Mouse (Mus musculus) limb, embryonic 12.5 days (tissue): ENCODE results near the gene Foxr1. TPM values are rescaled to one million over a fixed set of nuclear protein-coding genes. Genes with fewer than 3 reads are reported as not detected.
"Not testable (repeated sequence)": the region's sequence is repeated elsewhere in the genome, so short reads cannot be mapped to it uniquely, and the experiment has no call there.

Source experiments
- ATAC-seq: fragments of 200-750 bp; cut with Nextera tagmentation; 2 replicates; pipeline ENCODE4 v1.8.0; 2017; ENCODE audit warnings: low read depth, moderate TSS enrichment; ENCODE audit not compliant: insufficient number of reproducible peaks, insufficient read depth, low FRiP score, low TSS enrichment
- H3K27ac ChIP-seq: fragments of 300-500 bp; sonication (generic); 2 replicates; pipeline ENCODE4 v1.5.1; 2016; ENCODE audit warnings: mild to moderate bottlenecking, moderate library complexity
- H3K27me3 ChIP-seq: fragments of 300-500 bp; sonication (generic); 2 replicates; pipeline ENCODE4 v1.6.1; 2016; ENCODE audit warnings: mild to moderate bottlenecking, moderate library complexity
- H3K36me3 ChIP-seq: fragments of 300-500 bp; sonication (generic); 2 replicates; pipeline ENCODE4 v1.6.1; 2016; ENCODE audit warnings: mild to moderate bottlenecking, moderate library complexity
- H3K4me1 ChIP-seq: fragments of 300-500 bp; sonication (generic); replicated peaks from 2 replicates; pipeline ENCODE4 v1.6.1; 2016
- H3K4me2 ChIP-seq: fragments of 300-500 bp; sonication (generic); 2 replicates; pipeline ENCODE4 v1.6.1; 2016; ENCODE audit warnings: mild to moderate bottlenecking, moderate library complexity
- H3K4me3 ChIP-seq: fragments of 300-500 bp; sonication (generic); replicated peaks from 2 replicates; pipeline ENCODE4 v1.5.1; 2016; ENCODE audit warnings: mild to moderate bottlenecking
- H3K9ac ChIP-seq: fragments of 300-500 bp; sonication (generic); replicated peaks from 2 replicates; pipeline ENCODE4 v1.6.1; 2016; ENCODE audit warnings: mild to moderate bottlenecking, moderate library complexity
- H3K9me3 ChIP-seq: fragments of 300-500 bp; sonication (generic); 2 replicates; pipeline ENCODE4 v1.6.1; 2016; ENCODE audit warnings: mild to moderate bottlenecking, moderate library complexity
- WGBS: fragments of 180-500 bp; shearing (Covaris S2); methylation state at CpG from one replicate; pipeline ENCODE4 v1.1.7; 2016; 5-methylcytosine and 5-hydroxymethylcytosine counted together
- polyA plus RNA-seq: library from polyadenylated mRNA; unstranded; fragments of >200 nt; fragmentation: Nextera tagmentation; extraction: Ambion mirVana; gene quantifications from 2 replicates; pipeline ENCODE4 v1.2.1, GENCODE M21; 2016

Gene Foxr1
- polyA plus RNA-seq, 1 experiment from 2014 or later, result not detected

- H3K9ac ChIP-seq, result no peak overlapping the region
- no peak overlapping the region for H3K4me3 ChIP-seq
- 0 out of 2 replicates have a peak, but pooled peaks cover 3% of the 10 kb centered on the region for H3K9me3 ChIP-seq
- no peak for ATAC-seq
- 90% methylated on average over 3 of the region's 3 CpGs for WGBS
- H3K27me3 ChIP-seq, result 0 out of 2 replicates have a peak, but pooled peaks cover 3% of the 10 kb centered on the region
- H3K4me1 ChIP-seq, result peaks cover 18% of the 10 kb centered on the region
- no peak overlapping the region for H3K27ac ChIP-seq
- no peaks in the 10 kb centered on the region for H3K36me3 ChIP-seq
- no peak overlapping the region for H3K4me2 ChIP-seq
Measured at GRCm38 (mm10) chr9:44475936-44476335, 35.0 kb upstream of the Foxr1 start.

- Histone ChIP-seq H3K27me3 (peaks cover 10% of the 10 kb centered on the region; the same call in 1 of the 2 replicates), H3K4me3 (no peak overlapping the region), H3K4me2 (no peak overlapping the region), H3K9me3 (0 out of 2 replicates have a peak, but pooled peaks cover 3% of the 10 kb centered on the region), H3K36me3 (no peaks in the 10 kb centered on the region), H3K4me1 (peaks cover 10% of the 10 kb centered on the region), H3K9ac (no peak overlapping the region), H3K27ac (no peak overlapping the region)
- WGBS, result 57% methylated on average over 1 of the region's 1 CpGs
- no peak for ATAC-seq
Measured at GRCm38 (mm10) chr9:44474327-44474726, 33.4 kb upstream of the Foxr1 start.

- Histone ChIP-seq H3K9me3 (0 out of 2 replicates have a peak, but pooled peaks cover 3% of the 10 kb centered on the region), H3K4me3 (no peak overlapping the region), H3K4me2 (no peak overlapping the region), H3K36me3 (no peaks in the 10 kb centered on the region), H3K4me1 (peaks cover 10% of the 10 kb centered on the region), H3K9ac (no peak overlapping the region), H3K27me3 (peaks cover 15% of the 10 kb centered on the region), H3K27ac (no peak overlapping the region)
- ATAC-seq, result no peak
- WGBS, result 58% methylated on average over 3 of the region's 3 CpGs
Measured at GRCm38 (mm10) chr9:44473184-44473583, 32.2 kb upstream of the Foxr1 start.

DNA sequence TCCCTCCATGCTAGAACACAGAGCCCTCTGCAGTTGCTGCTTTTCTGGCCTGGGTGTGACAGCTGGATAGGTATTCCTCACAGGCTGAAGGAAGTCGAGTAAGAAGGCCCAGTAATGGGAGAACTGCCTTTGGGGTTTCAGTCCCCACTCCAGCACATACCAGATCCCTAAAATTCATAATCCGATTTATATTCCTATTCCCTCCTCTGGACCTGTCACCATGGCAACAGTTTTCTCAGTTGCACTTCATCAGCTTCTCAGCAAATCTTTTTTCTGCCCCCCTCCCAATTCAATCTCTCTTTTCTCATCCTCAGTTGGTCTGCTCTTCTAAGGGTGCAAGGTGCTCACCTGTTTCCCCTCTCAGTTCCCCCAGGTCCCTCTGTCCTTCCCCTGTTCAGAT is 27.9 kb upstream of the Foxr1 start:
- no peak overlapping the region for H3K9ac ChIP-seq
- H3K4me3 ChIP-seq, result no peak overlapping the region
- WGBS, result 49% methylated on average over 2 of the region's 2 CpGs
- H3K4me1 ChIP-seq, result no peaks in the 10 kb centered on the region
- H3K4me2 ChIP-seq, result no peak overlapping the region
- H3K27me3 ChIP-seq, result peaks cover 14% of the 10 kb centered on the region
- no peak overlapping the region for H3K27ac ChIP-seq
- no peak for ATAC-seq
- no peaks in the 10 kb centered on the region for H3K9me3 ChIP-seq
- no peaks in the 10 kb centered on the region for H3K36me3 ChIP-seq

DNA sequence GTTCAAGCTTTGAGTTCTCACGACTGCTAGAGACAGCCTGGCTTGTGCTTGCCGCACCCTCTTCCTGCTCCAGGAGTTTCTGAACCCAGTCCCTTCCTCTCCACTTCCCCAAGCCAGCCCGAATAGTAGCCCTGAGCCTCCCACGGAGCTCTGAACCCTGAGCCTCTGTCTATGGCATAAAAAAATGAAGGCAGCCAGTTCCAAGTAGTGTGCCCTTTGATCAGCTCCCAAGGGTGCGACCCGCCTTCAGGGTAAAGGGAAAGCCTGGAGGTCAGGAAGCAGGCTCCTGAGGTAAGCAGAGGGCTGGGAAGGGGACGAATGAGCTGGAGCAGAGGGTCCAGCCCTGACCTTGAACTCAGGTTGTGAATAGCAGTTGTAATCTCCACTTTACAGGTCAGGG is 27.3 kb upstream of the Foxr1 start:
- Histone ChIP-seq H3K27ac (no peak overlapping the region), H3K4me2 (no peak overlapping the region), H3K27me3 (peaks cover 14% of the 10 kb centered on the region), H3K36me3 (no peaks in the 10 kb centered on the region), H3K4me3 (no peak overlapping the region), H3K9me3 (no peaks in the 10 kb centered on the region), H3K4me1 (no peaks in the 10 kb centered on the region), H3K9ac (no peak overlapping the region)
- 55% methylated on average over 7 of the region's 7 CpGs for WGBS
- ATAC-seq, result no peak

GRCm38 (mm10) chr9:44461950-44462349 is 21.0 kb upstream of the Foxr1 start:
- H3K9me3 ChIP-seq, result no peaks in the 10 kb centered on the region
- WGBS, result 76% methylated on average over 5 of the region's 5 CpGs
- H3K4me1 ChIP-seq, result peaks cover 7% of the 10 kb centered on the region; the same call in 1 of the 2 replicates
- no peak overlapping the region for H3K9ac ChIP-seq
- no peak for ATAC-seq
- H3K4me3 ChIP-seq, result no peak overlapping the region
- H3K4me2 ChIP-seq, result no peak overlapping the region
- no peaks in the 10 kb centered on the region for H3K36me3 ChIP-seq
- peaks cover 18% of the 10 kb centered on the region; the same call in 1 of the 2 replicates for H3K27me3 ChIP-seq
- no peak overlapping the region for H3K27ac ChIP-seq

DNA sequence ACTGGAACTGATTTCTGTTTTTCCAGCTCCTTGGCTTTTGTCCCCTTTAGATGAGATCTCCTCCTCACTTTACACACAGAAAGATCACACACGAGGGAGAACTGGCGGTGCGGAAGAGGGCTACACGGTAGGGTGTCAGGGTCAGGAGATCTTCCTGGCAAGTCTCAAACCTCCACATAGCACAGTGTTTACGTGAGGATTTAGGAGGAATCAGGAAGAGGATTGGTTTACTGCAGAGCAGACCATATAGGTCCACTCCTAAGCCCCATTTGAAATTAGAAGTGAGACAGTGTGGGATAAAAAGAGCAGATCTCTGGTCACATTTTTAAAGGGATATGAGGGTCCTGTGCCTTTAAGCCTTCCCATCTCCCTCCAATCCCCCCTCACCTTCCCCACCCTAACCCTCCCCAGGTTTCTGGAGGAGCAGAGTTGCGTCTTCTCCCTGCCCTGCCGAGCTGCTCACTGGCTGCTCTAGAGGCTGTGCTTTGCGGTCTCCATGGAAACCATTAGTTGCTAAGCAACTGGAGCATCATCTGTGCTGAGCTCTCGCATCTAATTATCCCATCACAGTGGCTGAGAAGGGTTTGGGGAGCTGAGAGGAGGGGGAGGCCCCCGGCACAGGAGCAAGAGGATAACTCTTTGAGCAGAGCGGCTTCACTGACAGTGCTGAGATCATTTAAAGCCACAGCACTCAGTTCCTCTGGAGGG is 16.3 kb upstream of the Foxr1 start:
- peak; percentile 43; the same call in 1 of the 2 replicates for ATAC-seq
- H3K4me3 ChIP-seq, result no peak overlapping the region
- H3K4me1 ChIP-seq, result peaks cover 17% of the 10 kb centered on the region; the same call in 1 of the 2 replicates
- H3K9me3 ChIP-seq, result no peaks in the 10 kb centered on the region
- no peak overlapping the region for H3K9ac ChIP-seq
- no peak overlapping the region for H3K27ac ChIP-seq
- H3K4me2 ChIP-seq, result peak overlapping the region; percentile 3; the same call in 1 of the 2 replicates
- H3K27me3 ChIP-seq, result peaks cover 50% of the 10 kb centered on the region
- H3K36me3 ChIP-seq, result no peaks in the 10 kb centered on the region
- 7% methylated on average over 11 of the region's 11 CpGs for WGBS

- Histone ChIP-seq H3K4me1 (peaks cover 17% of the 10 kb centered on the region; the same call in 1 of the 2 replicates), H3K4me3 (no peak within 1 kb of the TSS), H3K36me3 (no peaks in the 10 kb centered on the region), H3K27ac (no peak within 1 kb of the TSS), H3K4me2 (peak within 1 kb of the TSS; percentile 22), H3K9ac (no peak within 1 kb of the TSS), H3K9me3 (no peaks in the 10 kb centered on the region), H3K27me3 (peaks cover 47% of the 10 kb centered on the region)
- ATAC-seq, result no peak
- WGBS, result 22% methylated on average over 4 of the region's 4 CpGs
Measured at GRCm38 (mm10) chr9:44454891-44455220, 13.9 kb upstream of the Foxr1 start, which contains the start of gene Upk2. Gene Upk2, minus strand, starts transcription at chr9:44454976.

DNA sequence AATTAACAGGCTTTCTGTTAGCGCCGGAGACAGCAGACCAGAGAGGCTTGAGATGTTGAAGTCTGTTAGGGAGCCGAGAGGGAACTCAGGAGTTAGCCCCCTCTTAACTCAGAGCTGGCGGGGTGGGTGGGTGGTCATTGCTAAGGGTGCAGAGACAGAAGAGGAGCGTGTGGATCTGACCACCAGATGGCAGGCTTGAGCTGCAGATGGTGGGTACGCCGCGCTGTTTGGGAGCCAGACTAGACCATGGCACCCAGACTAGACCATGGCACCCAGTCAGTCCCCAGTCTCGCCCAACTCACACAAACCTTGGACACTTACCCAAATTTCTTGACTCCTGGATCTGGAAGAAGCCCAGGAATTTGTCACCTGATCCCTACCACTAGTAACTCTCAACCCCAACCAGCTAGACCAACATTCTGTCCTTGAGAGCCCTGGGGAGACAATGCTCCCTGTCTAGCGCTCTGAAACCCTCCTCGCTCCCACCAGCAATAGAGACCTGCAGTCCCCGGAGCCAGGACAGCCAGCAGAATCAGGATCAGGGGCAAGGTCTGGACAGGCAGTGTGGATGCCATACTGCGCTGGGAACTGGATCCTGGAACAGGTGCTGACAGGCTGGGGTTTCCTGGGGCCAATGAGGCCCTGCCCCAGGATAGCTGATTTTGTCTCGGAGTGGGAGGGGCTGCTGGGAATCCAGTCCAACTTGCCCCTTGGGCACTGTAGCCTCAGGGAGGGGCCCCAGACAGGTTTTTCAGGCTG is 13.4 kb upstream of the Foxr1 start:
- Histone ChIP-seq H3K9ac (no peak overlapping the region), H3K4me2 (peak overlapping the region; percentile 22), H3K27ac (no peak overlapping the region), H3K27me3 (peaks cover 44% of the 10 kb centered on the region), H3K9me3 (no peaks in the 10 kb centered on the region), H3K4me1 (peaks cover 17% of the 10 kb centered on the region; the same call in 1 of the 2 replicates), H3K4me3 (no peak overlapping the region), H3K36me3 (no peaks in the 10 kb centered on the region)
- peak; percentile 86 for ATAC-seq
- 8% methylated on average over 14 of the region's 14 CpGs for WGBS

DNA sequence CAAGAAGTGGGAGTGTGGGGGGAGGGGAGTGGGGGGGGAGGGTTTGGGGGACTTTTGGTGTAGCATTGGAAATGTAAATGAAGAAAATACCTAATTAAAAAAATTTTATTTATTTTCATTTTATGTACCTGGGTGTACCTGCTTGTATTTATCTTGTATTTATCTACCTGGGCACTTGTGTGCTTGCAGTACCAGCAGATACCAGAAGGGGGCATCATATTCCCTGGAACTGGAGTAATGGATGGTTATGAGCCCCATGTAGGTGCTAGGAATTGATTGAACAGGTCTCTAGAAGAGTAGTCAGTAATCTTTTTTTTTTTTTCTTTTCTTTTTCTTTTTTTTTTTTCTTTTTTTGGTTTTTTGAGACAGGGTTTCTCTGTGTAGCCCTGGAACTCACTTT is 9.5 kb upstream of the Foxr1 start:
- Histone ChIP-seq H3K4me3 (no peak overlapping the region), H3K27ac (no peak overlapping the region), H3K27me3 (peaks cover 23% of the 10 kb centered on the region), H3K9me3 (no peaks in the 10 kb centered on the region), H3K4me1 (peaks cover 9% of the 10 kb centered on the region; the same call in 1 of the 2 replicates), H3K36me3 (no peaks in the 10 kb centered on the region), H3K9ac (no peak overlapping the region), H3K4me2 (no peak overlapping the region)
- no peak for ATAC-seq

DNA sequence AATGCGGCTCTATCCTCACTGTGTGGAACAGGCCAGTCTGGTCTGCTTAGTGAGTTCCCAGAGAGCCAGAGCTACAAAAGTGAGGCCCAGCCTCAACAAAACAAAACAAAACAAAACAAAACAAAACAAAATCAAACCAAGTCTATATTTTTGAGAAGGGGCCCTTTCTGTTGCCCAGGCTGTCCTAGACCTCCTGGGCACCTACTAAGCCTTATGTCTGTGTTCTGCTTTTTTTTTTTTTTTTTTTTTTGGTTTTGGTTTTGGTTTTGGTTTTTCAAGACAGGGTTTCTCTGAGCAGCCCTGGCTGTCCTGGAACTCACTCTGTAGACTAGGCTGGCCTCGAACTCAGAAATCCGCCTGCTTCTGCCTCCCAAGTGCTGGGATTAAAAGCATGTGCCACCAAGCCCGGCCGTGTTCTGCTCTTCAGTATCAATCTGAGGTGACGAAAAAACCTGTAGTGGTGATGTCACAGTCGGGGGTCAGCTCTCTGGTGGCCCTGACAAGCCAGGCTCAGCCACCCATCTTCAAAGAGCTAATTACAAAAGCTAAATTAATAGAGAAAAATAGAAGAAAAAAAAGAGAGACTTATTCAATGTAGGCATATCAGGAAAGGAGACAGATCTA is 3.6 kb upstream of the Foxr1 start:
- not testable (repeated sequence) for H3K9me3 ChIP-seq, H3K4me2 ChIP-seq, H3K4me3 ChIP-seq, H3K27me3 ChIP-seq, H3K4me1 ChIP-seq, ATAC-seq, H3K9ac ChIP-seq, H3K27ac ChIP-seq, H3K36me3 ChIP-seq
- WGBS, result 83% methylated on average over 7 of the region's 7 CpGs
